Mouse (Mus musculus): ENCODE data around the gene Tvp23b.

Gene Tvp23b

GRCm38 (mm10) chr11:62949548-62949947 lies 70.3 kb downstream of the Tvp23b start:
- DNase-seq: no peak

- DNase-seq: no peak
Measured at GRCm38 (mm10) chr11:62951012-62951411, 71.8 kb downstream of the Tvp23b start, which contains the start of gene Cdrt4. TSS of gene Cdrt4 (plus strand) at chr11:62951193.

- DNase-seq: no peak
Measured at GRCm38 (mm10) chr11:62954766-62955165, 75.5 kb downstream of the Tvp23b start.

- no peak for DNase-seq
Measured at GRCm38 (mm10) chr11:62955186-62955585, 75.9 kb downstream of the Tvp23b start.

GRCm38 (mm10) chr11:62955776-62956175 lies 76.5 kb downstream of the Tvp23b start:
- DNase-seq: no peak

- DNase-seq: no peak
Measured at GRCm38 (mm10) chr11:62957626-62958180, 78.4 kb downstream of the Tvp23b start.

GRCm38 (mm10) chr11:62963292-62963691 lies 84.0 kb downstream of the Tvp23b start:
- no peak for DNase-seq

- DNase-seq: peak; percentile 32
Measured at GRCm38 (mm10) chr11:62966424-62966764, 87.1 kb downstream of the Tvp23b start.

Measured in retina, postnatal 1 day (tissue).